Mouse (Mus musculus) gonadal fat pad, adult 2 months (tissue): ENCODE measurements around the gene Cacng7. TPM values are rescaled to one million over a fixed set of nuclear protein-coding genes. Genes with fewer than 3 reads are reported as not detected.
"Not testable (repeated sequence)": the region's sequence is repeated elsewhere in the genome, so short reads cannot be mapped to it uniquely, and the experiment has no call there.

Experiments
- DNase-seq: peaks from one replicate; pipeline ENCODE4 v3.0.0-alpha.2; 2012; ENCODE audit warnings: low read depth
- polyA plus RNA-seq: library from polyadenylated mRNA; depleted of rRNA; stranded (reverse); fragments of >200 nt; gene quantifications from 2 replicates; pipeline ENCODE4 v1.2.3, GENCODE M21; 2012; rRNA removed

Gene Cacng7
- polyA plus RNA-seq, 1 experiment = 11.4 TPM

DNA sequence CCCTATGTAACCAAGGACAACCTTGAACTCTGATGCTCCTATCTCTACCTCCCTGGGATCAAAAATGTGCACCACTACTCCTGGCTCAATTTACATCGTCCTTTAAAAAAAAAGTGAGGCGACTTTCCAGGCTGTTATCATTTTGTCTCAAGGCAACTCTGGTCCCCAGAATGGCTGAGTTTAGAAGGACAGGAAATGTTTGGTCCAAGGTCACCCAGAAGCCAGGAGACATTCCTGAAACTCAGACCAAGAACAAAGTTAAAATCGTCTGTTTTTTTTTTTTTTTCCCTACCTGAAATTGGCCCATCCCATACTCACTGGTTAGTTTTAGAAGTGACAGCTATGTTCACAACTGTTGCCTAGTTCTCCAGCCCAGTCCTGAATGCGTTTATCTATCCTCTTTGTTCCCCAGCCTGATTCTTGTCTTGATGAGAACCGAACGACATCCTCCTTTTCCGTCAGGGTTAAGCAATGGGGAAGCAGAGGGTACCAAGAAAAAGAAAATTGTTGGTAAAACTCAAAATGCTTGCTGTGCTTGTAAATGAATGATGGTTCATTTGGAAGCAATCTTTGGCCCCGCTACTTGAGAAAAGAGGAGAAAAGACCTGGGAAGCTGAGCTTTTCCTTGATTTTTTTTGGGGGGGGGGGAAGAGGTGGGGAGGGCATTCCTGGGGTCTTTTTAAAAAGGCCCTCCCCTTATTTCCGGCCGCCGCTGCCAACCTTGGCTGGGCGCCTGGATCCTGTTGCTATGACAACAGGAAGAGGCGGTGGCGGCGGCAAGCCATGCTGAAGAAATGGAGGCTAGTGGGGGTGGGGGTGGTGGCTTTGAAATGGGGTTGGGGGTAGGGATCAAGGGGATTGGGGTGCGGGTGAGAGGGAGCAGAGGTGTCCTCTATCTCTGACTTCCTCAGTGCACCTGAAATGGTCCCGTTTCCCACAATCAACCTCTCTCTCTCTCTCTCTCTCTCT is 57.0 kb downstream of the Cacng7 start:
- no peak for DNase-seq

DNA sequence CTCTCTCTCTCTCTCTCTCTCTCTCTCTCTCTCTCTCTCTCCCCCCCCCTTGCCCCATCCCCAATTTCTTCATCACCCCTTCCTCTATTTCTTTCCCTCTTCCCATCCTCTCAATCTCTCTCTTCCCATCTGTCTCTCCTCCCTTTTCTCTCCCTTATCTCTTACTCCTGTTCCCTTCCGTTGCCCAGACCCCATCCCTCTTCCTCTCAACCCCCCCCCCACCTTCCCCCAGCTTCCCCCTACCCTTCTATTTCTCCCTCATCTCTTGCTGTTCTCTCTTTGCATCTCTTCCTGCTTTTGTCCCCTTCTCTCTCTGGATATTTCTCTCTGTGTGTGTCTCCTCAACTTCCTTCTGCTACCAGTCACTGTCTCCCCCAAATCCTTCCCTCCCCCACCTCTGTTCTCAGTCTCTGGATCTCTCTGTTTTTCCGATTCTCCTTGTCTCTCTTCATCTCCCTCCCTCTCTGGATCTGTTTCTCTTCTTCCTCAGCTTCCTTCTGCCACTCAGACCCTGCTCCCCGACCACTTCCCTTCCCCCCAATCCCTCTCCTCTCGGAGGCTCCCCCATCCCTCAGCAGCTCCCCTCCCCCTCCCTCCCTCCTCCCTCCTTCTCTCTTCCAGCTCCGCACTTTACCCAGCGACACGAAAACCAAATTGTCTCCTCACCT is 57.8 kb downstream of the Cacng7 start, which contains the start of gene Cacng8:
Cacng8 (plus strand) TSS at position 271 of the 668 bp plus-strand sequence.
- DNase-seq = no peak

DNA sequence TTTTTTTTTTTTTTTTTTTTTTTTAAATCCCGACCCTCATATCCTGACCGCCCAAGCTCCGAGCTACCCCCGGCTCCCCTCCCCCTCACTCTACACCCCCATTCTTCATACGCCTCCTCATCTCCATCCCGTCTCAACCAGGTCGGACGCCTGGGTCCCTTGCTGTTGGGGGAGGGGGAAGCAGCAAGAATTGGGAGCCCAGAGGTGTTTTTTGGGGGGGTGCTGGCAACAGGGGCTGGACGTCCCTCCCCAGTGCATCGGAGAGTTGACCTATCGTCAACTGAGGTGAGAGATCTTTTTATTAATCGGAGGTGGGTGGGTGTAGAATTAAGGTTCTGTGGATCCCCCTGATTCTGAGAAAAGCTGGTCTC is 58.3 kb downstream of the Cacng7 start:
- no peak for DNase-seq

DNA sequence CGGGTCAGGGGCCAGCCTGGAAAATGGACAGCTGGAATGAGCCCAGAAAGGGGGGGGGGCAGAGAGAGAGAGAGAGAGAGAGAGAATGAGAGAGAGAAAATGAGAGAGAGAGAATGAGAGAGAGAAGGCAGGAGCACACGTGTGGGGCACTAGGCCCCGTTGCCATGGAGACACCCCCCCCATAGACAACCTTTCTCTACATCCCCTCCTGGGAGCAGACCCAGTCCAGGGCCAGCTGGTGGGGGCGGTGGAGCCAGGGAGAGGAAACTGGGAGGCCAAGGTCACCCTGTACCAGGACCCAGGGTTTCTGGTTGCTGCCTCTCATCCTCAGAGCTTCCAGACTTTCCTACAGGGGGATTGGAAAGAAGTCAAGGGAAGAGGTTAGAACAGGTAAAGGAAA is 59.1 kb downstream of the Cacng7 start:
- DNase-seq = no peak

DNA sequence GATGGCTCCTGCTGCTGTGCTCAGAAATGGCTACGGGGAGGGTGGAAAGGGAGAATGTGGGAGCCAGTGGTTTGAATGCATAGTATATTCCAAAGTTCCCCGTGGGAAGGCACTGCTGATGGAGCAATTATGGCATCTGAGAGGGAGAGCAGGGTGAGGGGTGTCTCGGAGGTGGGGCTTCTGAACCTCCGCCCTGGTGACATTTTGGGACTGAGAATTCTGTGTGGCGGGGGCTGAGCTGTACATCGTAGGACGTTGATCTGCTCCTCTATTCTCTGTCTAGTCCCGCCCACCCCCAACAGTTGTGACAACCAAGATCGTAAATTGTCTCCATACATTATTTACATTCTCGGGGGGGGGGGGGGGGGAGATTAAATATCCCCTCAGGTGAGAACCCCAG is 64.6 kb downstream of the Cacng7 start:
- DNase-seq = no peak

DNA sequence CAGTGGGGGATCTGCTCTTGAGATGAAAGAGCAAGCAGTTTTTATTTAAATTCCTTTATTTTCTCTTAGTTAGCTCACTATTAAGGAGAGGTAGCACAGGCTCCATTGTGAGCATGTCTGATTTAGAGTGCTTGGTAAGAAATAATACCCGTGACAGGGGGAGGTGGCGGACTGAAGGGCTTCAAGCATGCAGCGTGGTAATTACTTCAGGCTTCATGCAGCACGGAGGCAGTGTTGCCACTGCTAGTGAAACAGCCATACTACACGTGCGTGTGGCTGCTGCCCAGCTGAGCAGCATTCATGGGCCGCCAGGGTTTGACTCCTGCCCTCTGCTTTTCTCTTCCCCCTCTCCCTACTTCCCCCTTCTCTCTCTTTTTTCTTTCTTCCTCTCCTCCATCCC is 65.0 kb downstream of the Cacng7 start:
- no peak for DNase-seq

DNA sequence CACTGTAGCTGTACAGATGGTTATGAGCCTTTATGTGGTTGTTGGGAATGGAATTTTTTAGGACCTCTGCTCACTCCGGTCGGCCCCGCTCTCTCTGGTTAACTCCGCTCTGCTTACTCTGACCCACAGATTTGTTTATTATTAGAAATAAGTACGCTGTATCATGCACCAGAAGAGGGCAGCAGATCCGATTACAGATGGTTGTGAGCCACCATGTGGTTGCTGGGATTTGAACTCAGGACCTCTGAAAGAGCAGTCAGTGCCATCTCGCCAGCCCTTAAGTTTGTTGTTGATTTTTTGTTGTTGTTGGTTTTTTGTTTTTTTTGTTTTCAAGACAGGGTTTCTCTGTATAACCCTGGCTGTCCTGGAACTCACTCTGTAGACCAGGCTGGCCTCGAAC is 65.6 kb downstream of the Cacng7 start:
- DNase-seq = not testable (repeated sequence)

DNA sequence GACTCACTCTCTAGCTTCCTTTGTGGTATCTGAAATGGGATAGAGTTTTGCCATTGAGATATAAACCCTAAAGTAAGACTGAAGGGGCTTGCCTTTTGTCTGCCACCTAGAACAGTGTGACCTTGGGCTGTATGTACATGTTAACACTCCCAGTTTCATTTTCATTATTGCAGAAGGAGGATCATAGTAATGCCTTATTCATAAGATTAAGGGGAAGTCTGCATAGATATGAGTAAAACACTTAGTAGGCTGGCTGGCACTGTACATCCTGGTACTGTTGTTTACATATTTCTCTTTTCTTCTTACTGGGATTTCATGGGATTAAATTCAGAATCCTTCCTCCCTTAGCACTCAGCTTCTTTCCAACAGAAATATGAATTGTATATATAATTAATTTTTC is 67.2 kb downstream of the Cacng7 start:
- DNase-seq = no peak

DNA sequence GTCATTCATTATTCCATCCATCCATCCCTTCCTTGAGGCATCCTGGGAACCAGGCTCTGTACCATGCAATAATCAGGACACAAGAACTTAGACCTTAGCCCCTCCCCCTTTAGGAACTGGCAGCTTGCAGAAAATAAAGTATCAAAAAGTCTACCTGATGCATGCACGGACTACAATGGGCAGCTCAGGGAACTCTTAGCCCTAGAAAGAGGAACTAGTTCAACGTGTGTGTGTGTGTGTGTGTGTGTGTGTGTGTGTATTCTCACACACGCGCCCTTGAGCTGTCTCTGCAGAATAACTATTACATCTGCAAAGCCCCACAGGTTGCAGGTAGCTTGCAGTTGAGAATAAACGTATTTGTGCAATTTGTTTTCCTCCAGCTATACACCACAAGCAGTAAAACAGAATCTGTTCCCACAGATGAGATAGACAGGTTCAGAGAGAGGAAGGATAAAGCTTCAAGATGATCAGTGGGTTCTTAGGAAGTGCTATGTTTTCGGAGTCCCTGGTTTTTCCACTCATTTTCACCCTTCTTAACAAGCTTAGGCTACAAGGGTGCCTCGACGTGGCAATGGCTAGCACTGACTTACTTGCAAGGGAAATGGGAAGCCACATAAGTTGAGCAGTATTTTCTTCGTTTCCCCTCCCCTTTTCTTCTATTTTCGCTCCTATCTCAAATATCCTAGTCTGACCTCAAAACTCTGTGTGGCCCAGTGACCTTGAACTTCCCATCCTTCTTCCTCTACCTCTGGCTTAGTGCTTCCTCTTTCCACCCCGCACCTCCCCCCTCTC is 77.2 kb downstream of the Cacng7 start:
- no peak for DNase-seq

DNA sequence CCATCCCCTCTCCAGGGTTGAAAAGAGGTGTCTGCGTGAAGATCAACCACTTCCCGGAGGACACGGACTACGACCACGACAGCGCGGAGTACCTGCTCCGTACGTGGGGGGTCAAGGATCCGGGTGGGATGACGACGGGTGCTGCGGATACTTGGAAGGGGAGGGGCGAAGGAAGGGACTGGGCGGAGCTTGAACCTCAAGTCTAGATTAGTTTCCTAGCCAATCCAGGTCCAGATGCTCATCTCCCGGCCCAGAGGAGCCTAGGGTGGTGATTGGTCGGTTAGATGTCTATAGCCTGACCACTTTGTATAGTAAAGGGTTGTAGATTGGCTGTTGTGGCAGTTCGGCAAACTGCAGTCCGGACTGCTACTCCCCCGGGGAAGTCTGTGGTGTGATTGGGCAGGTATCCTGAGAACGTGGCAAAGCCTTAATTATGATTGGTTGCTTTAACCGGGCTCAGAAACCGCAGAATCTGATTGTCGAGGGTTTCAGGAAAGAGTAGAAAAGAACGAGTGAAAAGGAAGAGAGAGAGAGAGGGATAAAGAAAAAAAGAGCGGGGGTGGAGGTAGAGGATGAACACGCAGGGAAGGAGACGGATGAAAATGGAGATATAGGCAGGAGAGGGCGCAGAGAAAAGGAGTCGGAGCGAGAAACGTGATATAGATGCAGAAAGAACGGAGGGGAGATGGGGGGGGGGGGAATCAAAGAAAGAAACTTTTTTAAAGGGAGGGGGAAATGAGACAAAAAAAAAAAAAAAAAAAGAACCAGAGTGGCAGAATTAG is 78.6 kb downstream of the Cacng7 start:
- no peak for DNase-seq

DNA sequence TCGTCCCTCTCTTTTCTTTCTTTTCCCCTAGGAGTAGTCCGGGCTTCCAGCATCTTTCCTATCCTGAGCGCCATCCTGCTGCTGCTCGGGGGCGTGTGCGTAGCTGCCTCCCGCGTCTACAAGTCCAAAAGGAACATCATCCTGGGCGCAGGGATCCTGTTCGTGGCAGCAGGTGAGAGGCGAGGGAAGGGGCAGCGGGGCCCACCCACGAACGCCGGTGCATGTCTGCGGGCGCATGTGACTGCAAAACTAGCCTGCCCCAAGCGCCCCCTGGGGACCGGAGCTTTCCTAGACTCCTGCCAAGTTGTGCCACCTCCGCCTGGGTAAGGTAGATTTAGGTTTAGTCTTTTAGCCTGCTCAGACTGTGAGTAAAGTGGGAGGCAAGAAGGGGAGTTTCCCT is 79.3 kb downstream of the Cacng7 start:
- no peak for DNase-seq

DNA sequence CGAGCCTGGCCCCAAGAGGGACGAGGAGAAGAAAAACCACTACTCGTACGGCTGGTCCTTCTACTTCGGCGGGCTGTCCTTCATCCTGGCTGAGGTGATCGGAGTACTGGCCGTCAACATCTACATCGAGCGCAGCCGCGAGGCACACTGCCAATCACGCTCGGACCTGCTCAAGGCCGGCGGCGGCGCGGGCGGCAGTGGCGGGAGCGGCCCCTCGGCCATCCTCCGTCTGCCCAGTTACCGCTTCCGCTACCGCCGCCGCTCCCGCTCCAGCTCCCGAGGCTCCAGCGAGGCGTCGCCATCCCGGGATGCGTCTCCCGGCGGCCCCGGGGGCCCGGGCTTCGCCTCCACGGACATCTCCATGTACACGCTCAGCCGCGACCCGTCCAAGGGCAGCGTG is 82.1 kb downstream of the Cacng7 start:
- no peak for DNase-seq

DNA sequence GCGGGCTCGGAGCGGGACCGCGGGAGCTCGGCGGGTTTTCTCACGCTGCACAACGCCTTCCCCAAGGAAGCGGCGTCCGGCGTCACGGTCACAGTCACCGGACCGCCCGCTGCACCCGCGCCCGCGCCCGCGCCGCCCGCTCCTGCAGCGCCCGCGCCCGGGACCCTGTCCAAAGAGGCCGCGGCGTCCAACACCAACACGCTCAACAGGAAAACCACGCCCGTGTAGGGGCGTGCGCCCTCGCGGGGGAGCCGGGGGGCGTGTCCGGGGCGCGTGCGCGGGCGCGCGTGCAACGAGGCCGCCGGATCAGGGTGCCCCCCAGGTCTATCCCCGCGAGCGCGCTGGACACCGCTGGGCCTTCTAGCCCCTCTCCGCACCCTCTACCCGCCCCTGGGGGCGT is 82.6 kb downstream of the Cacng7 start:
- DNase-seq = no peak

Other genes starting within 250 kb of the Cacng7 start
- 0.03 TPM in 1 of 2 replicates, not detected in the other for gene AU018091, start 163.8 kb upstream of the Cacng7 start, polyA plus RNA-seq
- gene Nlrp12, start 83.2 kb upstream of the Cacng7 start, polyA plus RNA-seq = 0.01 TPM in 1 of 2 replicates, not detected in the other
- 213 and 292 TPM in 2 replicates for gene Myadm, start 43.9 kb upstream of the Cacng7 start, polyA plus RNA-seq
- 2.6 and 4.8 TPM in 2 replicates for gene Prkcg, start 43.8 kb upstream of the Cacng7 start, polyA plus RNA-seq
- 0.11 and 0.12 TPM in 2 replicates for gene Cacng8, start 57.7 kb downstream of the Cacng7 start, polyA plus RNA-seq
- gene Cacng6, start 91.2 kb downstream of the Cacng7 start, polyA plus RNA-seq = not detected in 2 replicates
- gene Tarm1, start 169.7 kb downstream of the Cacng7 start, polyA plus RNA-seq = 0.26 TPM in 1 of 2 replicates, not detected in the other